Mouse (Mus musculus): ENCODE data around the gene Ifnar1. TPM values are rescaled to one million over a fixed set of nuclear protein-coding genes. Genes with fewer than 3 reads are reported as not detected.

The Ifnar1 gene
- polyA plus RNA-seq, 1 experiment from 2014 or later = 52.9 TPM

- H3K4me2 ChIP-seq (replicated peaks; ENCODE audit: low read depth, low read length) = peak overlapping the region; percentile 85
- 2% methylated on average over 44 of the region's 44 CpGs for WGBS
- ATAC-seq (ENCODE audit: low FRiP score) = peak; percentile 97
These were observed 20.2 kb upstream of the Ifnar1 start for GRCm38 (mm10) chr16:91464594-91465504.

GRCm38 (mm10) chr16:91465505-91466240, 19.4 kb upstream of the Ifnar1 start:
- ATAC-seq (ENCODE audit: low FRiP score) = no peak; the same call in 1 of the 2 replicates
- no peak for DNase-seq (ENCODE audit: low spot score)
- 59% methylated on average over 13 of the region's 13 CpGs for WGBS
- Histone ChIP-seq H3K36me3 (ENCODE audit: control insufficient read depth, insufficient read depth, low read length) (no peaks in the 10 kb centered on the region), H3K9me3 (ENCODE audit: control insufficient read depth, low read length) (no peaks in the 10 kb centered on the region), H3K27me3 (ENCODE audit: control insufficient read depth, insufficient read depth, low read length) (no peaks in the 10 kb centered on the region), H3K4me3 (ENCODE audit: low read depth, low read length) (peak overlapping the region; percentile 53), H3K4me1 (replicated peaks; ENCODE audit: control insufficient read depth, insufficient read depth, low read length) (peaks cover 2% of the 10 kb centered on the region; the same call in 1 of the 2 replicates), H3K9ac (ENCODE audit: low read depth, low read length) (peak overlapping the region; percentile 46; the same call in 1 of the 2 replicates), H3K27ac (ENCODE audit: low read depth, low read length) (no peak overlapping the region), H3K4me2 (replicated peaks; ENCODE audit: low read depth, low read length) (peak overlapping the region; percentile 85)

More at GRCm38 (mm10) chr16:91464594-91465504, 20.2 kb upstream of the Ifnar1 start:
- Histone ChIP-seq H3K27ac (ENCODE audit: low read depth, low read length) (peak overlapping the region; percentile 19; the same call in 1 of the 2 replicates), H3K9ac (ENCODE audit: low read depth, low read length) (peak overlapping the region; percentile 46), H3K36me3 (ENCODE audit: control insufficient read depth, insufficient read depth, low read length) (no peaks in the 10 kb centered on the region), H3K9me3 (ENCODE audit: control insufficient read depth, low read length) (no peaks in the 10 kb centered on the region), H3K4me3 (ENCODE audit: low read depth, low read length) (peak overlapping the region; percentile 53), H3K4me1 (replicated peaks; ENCODE audit: control insufficient read depth, insufficient read depth, low read length) (peaks cover 2% of the 10 kb centered on the region; the same call in 1 of the 2 replicates), H3K27me3 (ENCODE audit: control insufficient read depth, insufficient read depth, low read length) (no peaks in the 10 kb centered on the region)
- peak; percentile 94 for DNase-seq (ENCODE audit: low spot score)

- DNase-seq (ENCODE audit: low spot score) = peak; percentile 45
These were observed 18.5 kb upstream of the Ifnar1 start for GRCm38 (mm10) chr16:91466566-91466965.

GRCm38 (mm10) chr16:91470470-91470869, 14.6 kb upstream of the Ifnar1 start:
- H3K9ac ChIP-seq (ENCODE audit: low read depth, low read length) = no peak overlapping the region
- no peak overlapping the region for H3K4me3 ChIP-seq (ENCODE audit: low read depth, low read length)
- H3K36me3 ChIP-seq (ENCODE audit: control insufficient read depth, insufficient read depth, low read length) = no peaks in the 10 kb centered on the region
- ATAC-seq (ENCODE audit: low FRiP score) = no peak
- H3K4me1 ChIP-seq (replicated peaks; ENCODE audit: control insufficient read depth, insufficient read depth, low read length) = peaks cover 2% of the 10 kb centered on the region; the same call in 1 of the 2 replicates
- H3K27me3 ChIP-seq (ENCODE audit: control insufficient read depth, insufficient read depth, low read length) = no peaks in the 10 kb centered on the region
- 87% methylated on average over 3 of the region's 3 CpGs for WGBS
- H3K9me3 ChIP-seq (ENCODE audit: control insufficient read depth, low read length) = no peaks in the 10 kb centered on the region
- no peak overlapping the region for H3K27ac ChIP-seq (ENCODE audit: low read depth, low read length)
- no peak overlapping the region for H3K4me2 ChIP-seq (replicated peaks; ENCODE audit: low read depth, low read length)
- DNase-seq (ENCODE audit: low spot score) = no peak

More at GRCm38 (mm10) chr16:91466566-91466965, 18.5 kb upstream of the Ifnar1 start:
- ATAC-seq (ENCODE audit: low FRiP score) = no peak
- H3K9ac ChIP-seq (ENCODE audit: low read depth, low read length) = no peak overlapping the region
- H3K4me1 ChIP-seq (replicated peaks; ENCODE audit: control insufficient read depth, insufficient read depth, low read length) = peaks cover 2% of the 10 kb centered on the region; the same call in 1 of the 2 replicates
- H3K27ac ChIP-seq (ENCODE audit: low read depth, low read length) = no peak overlapping the region
- WGBS = 45% methylated on average over 6 of the region's 6 CpGs
- no peaks in the 10 kb centered on the region for H3K27me3 ChIP-seq (ENCODE audit: control insufficient read depth, insufficient read depth, low read length)
- H3K36me3 ChIP-seq (ENCODE audit: control insufficient read depth, insufficient read depth, low read length) = no peaks in the 10 kb centered on the region
- no peak overlapping the region for H3K4me2 ChIP-seq (replicated peaks; ENCODE audit: low read depth, low read length)
- no peak overlapping the region for H3K4me3 ChIP-seq (ENCODE audit: low read depth, low read length)
- no peaks in the 10 kb centered on the region for H3K9me3 ChIP-seq (ENCODE audit: control insufficient read depth, low read length)

- Histone ChIP-seq H3K9me3 (ENCODE audit: control insufficient read depth, low read length) (no peaks in the 10 kb centered on the region), H3K4me3 (ENCODE audit: low read depth, low read length) (no peak overlapping the region), H3K9ac (ENCODE audit: low read depth, low read length) (no peak overlapping the region), H3K27ac (ENCODE audit: low read depth, low read length) (no peak overlapping the region), H3K4me2 (replicated peaks; ENCODE audit: low read depth, low read length) (no peak overlapping the region), H3K4me1 (replicated peaks; ENCODE audit: control insufficient read depth, insufficient read depth, low read length) (no peaks in the 10 kb centered on the region; the same call in 1 of the 2 replicates), H3K27me3 (ENCODE audit: control insufficient read depth, insufficient read depth, low read length) (no peaks in the 10 kb centered on the region), H3K36me3 (ENCODE audit: control insufficient read depth, insufficient read depth, low read length) (no peaks in the 10 kb centered on the region)
- DNase-seq (ENCODE audit: low spot score) (no peak), ATAC-seq (ENCODE audit: low FRiP score) (no peak)
- WGBS = 84% methylated on average over 6 of the region's 6 CpGs
These were observed 13.6 kb upstream of the Ifnar1 start for GRCm38 (mm10) chr16:91471481-91471880.

GRCm38 (mm10) chr16:91475753-91476152, 9.3 kb upstream of the Ifnar1 start:
- Histone ChIP-seq H3K4me2 (replicated peaks; ENCODE audit: low read depth, low read length) (no peak overlapping the region), H3K27ac (ENCODE audit: low read depth, low read length) (no peak overlapping the region), H3K9me3 (ENCODE audit: control insufficient read depth, low read length) (no peaks in the 10 kb centered on the region), H3K9ac (ENCODE audit: low read depth, low read length) (no peak overlapping the region), H3K4me3 (ENCODE audit: low read depth, low read length) (no peak overlapping the region), H3K4me1 (replicated peaks; ENCODE audit: control insufficient read depth, insufficient read depth, low read length) (no peaks in the 10 kb centered on the region), H3K36me3 (ENCODE audit: control insufficient read depth, insufficient read depth, low read length) (no peaks in the 10 kb centered on the region), H3K27me3 (ENCODE audit: control insufficient read depth, insufficient read depth, low read length) (no peaks in the 10 kb centered on the region)
- ATAC-seq (ENCODE audit: low FRiP score) = no peak
- 56% methylated on average over 7 of the region's 7 CpGs for WGBS
- no peak for DNase-seq (ENCODE audit: low spot score)

- Histone ChIP-seq H3K4me3 (ENCODE audit: low read depth, low read length) (no peak overlapping the region), H3K9ac (ENCODE audit: low read depth, low read length) (no peak overlapping the region), H3K9me3 (ENCODE audit: control insufficient read depth, low read length) (no peaks in the 10 kb centered on the region), H3K4me1 (replicated peaks; ENCODE audit: control insufficient read depth, insufficient read depth, low read length) (no peaks in the 10 kb centered on the region), H3K36me3 (ENCODE audit: control insufficient read depth, insufficient read depth, low read length) (no peaks in the 10 kb centered on the region), H3K27me3 (ENCODE audit: control insufficient read depth, insufficient read depth, low read length) (no peaks in the 10 kb centered on the region), H3K4me2 (replicated peaks; ENCODE audit: low read depth, low read length) (no peak overlapping the region), H3K27ac (ENCODE audit: low read depth, low read length) (no peak overlapping the region)
- DNase-seq (ENCODE audit: low spot score) (no peak), ATAC-seq (ENCODE audit: low FRiP score) (no peak)
- WGBS = 83% methylated on average over 1 of the region's 1 CpGs
These were observed 7.0 kb upstream of the Ifnar1 start for GRCm38 (mm10) chr16:91478067-91478466.

- Histone ChIP-seq H3K9me3 (ENCODE audit: control insufficient read depth, low read length) (no peaks in the 10 kb centered on the region), H3K4me2 (replicated peaks; ENCODE audit: low read depth, low read length) (no peak overlapping the region), H3K9ac (ENCODE audit: low read depth, low read length) (no peak overlapping the region), H3K4me1 (replicated peaks; ENCODE audit: control insufficient read depth, insufficient read depth, low read length) (no peaks in the 10 kb centered on the region), H3K4me3 (ENCODE audit: low read depth, low read length) (no peak overlapping the region), H3K27me3 (ENCODE audit: control insufficient read depth, insufficient read depth, low read length) (no peaks in the 10 kb centered on the region), H3K36me3 (ENCODE audit: control insufficient read depth, insufficient read depth, low read length) (no peaks in the 10 kb centered on the region), H3K27ac (ENCODE audit: low read depth, low read length) (no peak overlapping the region)
- DNase-seq (ENCODE audit: low spot score) (no peak), ATAC-seq (ENCODE audit: low FRiP score) (no peak)
These were observed 4.5 kb upstream of the Ifnar1 start for GRCm38 (mm10) chr16:91480517-91480916.

Measured in hindbrain, embryonic 11.5 days (tissue).